In the genomic region with DNA sequence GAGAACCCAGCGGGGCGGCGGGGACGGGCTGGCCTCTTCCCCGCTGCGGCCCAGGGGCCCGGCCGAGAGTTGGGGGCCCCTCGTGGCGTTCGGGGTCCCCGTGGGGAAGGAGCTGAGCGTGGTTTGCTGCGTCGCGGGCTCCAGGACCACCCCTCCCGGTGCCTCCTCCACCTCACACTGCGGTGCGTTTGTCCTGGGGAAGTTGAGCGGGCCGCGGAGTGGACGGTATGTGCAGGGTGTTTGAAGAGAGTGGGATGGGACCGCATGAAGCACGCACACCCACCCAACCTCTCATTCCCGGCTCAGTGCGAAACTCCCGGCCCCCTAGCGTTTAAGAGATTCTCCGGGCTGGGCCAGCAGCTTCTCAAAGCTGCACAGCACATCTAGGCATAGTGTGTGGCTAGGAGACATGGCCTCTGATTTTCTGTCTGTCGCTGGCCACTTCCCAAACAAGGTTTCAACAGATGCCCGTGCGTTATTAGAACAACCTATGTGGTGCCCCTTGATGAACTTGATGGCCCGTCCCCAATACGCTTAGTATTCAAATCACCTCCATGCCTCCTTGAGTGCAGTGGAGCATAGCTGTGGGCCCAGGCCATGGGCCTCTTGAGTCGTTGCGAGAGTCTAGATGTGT, we compare ENCODE assay signal across 8 mouse cellular contexts. TPM values are rescaled to one million over a fixed set of nuclear protein-coding genes. Genes with fewer than 3 reads are reported as not detected.
DNase-seq lines count a peak whose midpoint lies in the region; ATAC-seq and TF ChIP-seq lines count a peak whose summit lies in the region.

No protein-coding gene starts in this region.

- H3K27me3 ChIP-seq in embryonic facial prominence, embryonic 14.5 days (replicated peaks; ENCODE audit: control insufficient read depth, insufficient read depth, low read length), result no peaks in the 10 kb centered on the region
- no peaks in the 10 kb centered on the region for H3K27me3 ChIP-seq in heart, embryonic 12.5 days (replicated peaks)
- H3K27me3 ChIP-seq in kidney, embryonic 15.5 days, result no peaks in the 10 kb centered on the region
- no peaks in the 10 kb centered on the region for H3K27me3 ChIP-seq in liver, adult 2 months (ENCODE audit: control insufficient read depth, insufficient read depth, low read length)
- H3K27me3 ChIP-seq in midbrain, postnatal 0 days (ENCODE audit: insufficient read depth, low read length), result no peaks in the 10 kb centered on the region
- no peaks in the 10 kb centered on the region for H3K27me3 ChIP-seq in splenic B cell, adult 2 months (ENCODE audit: control insufficient read depth, insufficient read depth, low read length, poor library complexity, severe bottlenecking)

- H3K9ac ChIP-seq in embryonic facial prominence, embryonic 14.5 days (ENCODE audit: low read depth, low read length), result peak overlapping the region; percentile 93
- H3K9ac ChIP-seq in heart, embryonic 12.5 days, result peak overlapping the region; percentile 94
- H3K9ac ChIP-seq in kidney, embryonic 15.5 days, result peak overlapping the region; percentile 94
- peak overlapping the region; percentile 91 for H3K9ac ChIP-seq in liver, adult 2 months (ENCODE audit: low read depth, low read length)
- peak overlapping the region; percentile 73 for H3K9ac ChIP-seq in midbrain, postnatal 0 days (replicated peaks; ENCODE audit: low read length, poor library complexity, severe bottlenecking)

- peak overlapping the region; percentile 75 for H3K4me3 ChIP-seq in embryonic facial prominence, embryonic 14.5 days (ENCODE audit: low read depth, low read length)
- peak overlapping the region; percentile 93 for H3K4me3 ChIP-seq in heart, embryonic 12.5 days
- peak overlapping the region; percentile 89 for H3K4me3 ChIP-seq in kidney, embryonic 15.5 days (replicated peaks)
- peak overlapping the region; percentile 93 for H3K4me3 ChIP-seq in liver, adult 2 months (ENCODE audit: insufficient read depth, low read depth, low read length)
- H3K4me3 ChIP-seq in midbrain, postnatal 0 days (ENCODE audit: low read depth, low read length), result peak overlapping the region; percentile 78

- H3K4me2 ChIP-seq in embryonic facial prominence, embryonic 14.5 days (ENCODE audit: low read depth, low read length), result peak overlapping the region; percentile 90
- peak overlapping the region; percentile 97 for H3K4me2 ChIP-seq in heart, embryonic 12.5 days
- H3K4me2 ChIP-seq in kidney, embryonic 15.5 days, result peak overlapping the region; percentile 91
- H3K4me2 ChIP-seq in midbrain, postnatal 0 days (ENCODE audit: low read depth, low read length, poor library complexity, severe bottlenecking), result peak overlapping the region; percentile 96

- TF ChIP-seq POLR2A in liver, adult 2 months (IDR thresholded peaks at IDR 0.05; ENCODE audit: extremely low read depth, insufficient read depth, low read length), result no peak

- H3K4me1 ChIP-seq in embryonic facial prominence, embryonic 14.5 days (ENCODE audit: control insufficient read depth, insufficient read depth, low read length), result peaks cover 22% of the 10 kb centered on the region
- peaks cover 45% of the 10 kb centered on the region for H3K4me1 ChIP-seq in heart, embryonic 12.5 days (replicated peaks)
- H3K4me1 ChIP-seq in kidney, embryonic 15.5 days, result peaks cover 73% of the 10 kb centered on the region
- peaks cover 6% of the 10 kb centered on the region for H3K4me1 ChIP-seq in liver, adult 2 months (ENCODE audit: control insufficient read depth, insufficient read depth, low read length)
- 0 out of 2 replicates have a peak, but pooled peaks cover 2% of the 10 kb centered on the region for H3K4me1 ChIP-seq in midbrain, postnatal 0 days (ENCODE audit: insufficient read depth, low read length)

- peak; percentile 75 for ATAC-seq in embryonic facial prominence, embryonic 14.5 days (ENCODE audit: low read depth)
- ATAC-seq in heart, embryonic 12.5 days (ENCODE audit: insufficient number of reproducible peaks, low FRiP score), result peak; percentile 66
- peak; percentile 59 for ATAC-seq in kidney, embryonic 15.5 days (replicated peaks; ENCODE audit: low FRiP score)
- peak; percentile 53 for ATAC-seq in midbrain, postnatal 0 days (ENCODE audit: low FRiP score)

- H3K36me3 ChIP-seq in embryonic facial prominence, embryonic 14.5 days (ENCODE audit: control insufficient read depth, insufficient read depth, low read length), result no peaks in the 10 kb centered on the region
- no peaks in the 10 kb centered on the region for H3K36me3 ChIP-seq in heart, embryonic 12.5 days
- H3K36me3 ChIP-seq in kidney, embryonic 15.5 days, result no peaks in the 10 kb centered on the region
- no peaks in the 10 kb centered on the region for H3K36me3 ChIP-seq in liver, adult 2 months (ENCODE audit: control insufficient read depth, insufficient read depth, low read length)
- H3K36me3 ChIP-seq in midbrain, postnatal 0 days (ENCODE audit: insufficient read depth, low read length), result no peaks in the 10 kb centered on the region
- H3K36me3 ChIP-seq in splenic B cell, adult 2 months (ENCODE audit: control insufficient read depth, insufficient read depth, low read length, poor library complexity, severe bottlenecking), result no peaks in the 10 kb centered on the region

- peaks cover 17% of the 10 kb centered on the region for H3K79me2 ChIP-seq in liver, adult 2 months (ENCODE audit: control insufficient read depth, insufficient read depth, low read length)

- H3K27ac ChIP-seq in embryonic facial prominence, embryonic 14.5 days (replicated peaks; ENCODE audit: low read depth, low read length), result peak overlapping the region; percentile 71; the same call in 1 of the 2 replicates
- peak overlapping the region; percentile 24; the same call in 1 of the 2 replicates for H3K27ac ChIP-seq in heart, embryonic 12.5 days (ENCODE audit: poor library complexity, severe bottlenecking)
- H3K27ac ChIP-seq in kidney, embryonic 15.5 days, result peak overlapping the region; percentile 91
- peak overlapping the region; percentile 69 for H3K27ac ChIP-seq in liver, adult 2 months (replicated peaks; ENCODE audit: insufficient read depth, low read depth, low read length)
- H3K27ac ChIP-seq in midbrain, postnatal 0 days (ENCODE audit: low read depth, low read length), result peak overlapping the region; percentile 51; the same call in 1 of the 2 replicates

- peak; percentile 73 for DNase-seq in 3134 (ENCODE audit: extremely low read depth, insufficient read length, low spot score)
- DNase-seq in adrenal gland, postnatal 10 days, result peak; percentile 81
- DNase-seq in embryonic facial prominence, embryonic 14.5 days (ENCODE audit: low spot score), result peak; percentile 88
- peak; percentile 43 for DNase-seq in liver, adult 2 months (ENCODE audit: extremely low read depth, low read depth, low spot score)
- DNase-seq in midbrain, postnatal 0 days (ENCODE audit: low spot score), result peak; percentile 46
- peak; percentile 17 for DNase-seq in splenic B cell, adult 2 months (ENCODE audit: low read depth, low spot score)

- TF ChIP-seq CTCF in liver, adult 2 months (IDR thresholded peaks at IDR 0.05; ENCODE audit: low read depth, low read length), result peak; percentile 57
- peak; percentile 66 for TF ChIP-seq CTCF in midbrain, postnatal 0 days (IDR thresholded peaks at IDR 0.05)

- no peaks in the 10 kb centered on the region for H3K9me3 ChIP-seq in embryonic facial prominence, embryonic 14.5 days (ENCODE audit: control insufficient read depth, low read length)
- H3K9me3 ChIP-seq in heart, embryonic 12.5 days (replicated peaks), result no peaks in the 10 kb centered on the region
- no peaks in the 10 kb centered on the region for H3K9me3 ChIP-seq in kidney, embryonic 15.5 days (replicated peaks)
- H3K9me3 ChIP-seq in midbrain, postnatal 0 days (ENCODE audit: low read length), result no peaks in the 10 kb centered on the region

- WGBS in embryonic facial prominence, embryonic 14.5 days, result 5% methylated on average over 23 of the region's 37 CpGs
- WGBS in heart, embryonic 12.5 days, result 6% methylated on average over 30 of the region's 37 CpGs
- WGBS in kidney, embryonic 15.5 days, result 2% methylated on average over 34 of the region's 37 CpGs
- 2% methylated on average over 35 of the region's 37 CpGs for WGBS in liver, adult 2 months
- WGBS in midbrain, postnatal 0 days, result 2% methylated on average over 31 of the region's 37 CpGs

RNA-seq across cellular contexts. Expression of a gene that starts 0.8 kb away (rescaled TPM):
- 10 to 100 TPM; 35.0 to 39.0 TPM for total RNA-seq in adrenal gland, postnatal 10 days (2021)
- polyA plus RNA-seq in embryonic facial prominence, embryonic 14.5 days (2014; fragmentation: Nextera tagmentation; extraction: Ambion mirVana), result 5.6 and 7.3 TPM in 2 replicates
- 0.91 and 1.9 TPM in 2 replicates for polyA plus RNA-seq in heart, embryonic 12.5 days (2016; fragmentation: Nextera tagmentation; extraction: Ambion mirVana)
- 4.5 and 6.3 TPM in 2 replicates for polyA plus RNA-seq in kidney, embryonic 15.5 days (2015; fragmentation: Nextera tagmentation; extraction: Ambion mirVana)
- 7.9 and 8.9 TPM in 2 replicates for total RNA-seq in liver, adult 2 months (2014; rRNA removed)
- 5.7 and 5.9 TPM in 2 replicates for polyA plus RNA-seq in liver, adult 2 months (2012; rRNA removed)
- total RNA-seq in midbrain, postnatal 0 days (2014; rRNA removed), result 3.5 and 5.0 TPM in 2 replicates
- polyA plus RNA-seq in midbrain, postnatal 0 days (2015; fragmentation: Nextera tagmentation; extraction: Ambion mirVana), result 0.38 and 0.42 TPM in 2 replicates

Comparison
In these comparisons a context has a peak if more than half of its experiments do, and no peak if none do; other contexts are left out.
1. Peak in every context shown above with its lines: DNase-seq, ATAC-seq, H3K4me3 ChIP-seq and H3K27ac ChIP-seq.
2. DNase-seq: peak in every context shown above with its lines; median percentile 88 in embryonic facial prominence, embryonic 14.5 days; 81 in adrenal gland, postnatal 10 days; 73 in 3134; 46 in midbrain, postnatal 0 days; 43 in liver, adult 2 months; 17 in splenic B cell, adult 2 months.
3. H3K27ac ChIP-seq: peak in every context shown above with its lines; median percentile 91 in kidney, embryonic 15.5 days; 71 in embryonic facial prominence, embryonic 14.5 days; 69 in liver, adult 2 months; 51 in midbrain, postnatal 0 days; 24 in heart, embryonic 12.5 days.